Comparison of ENCODE assay signal across 26 mouse cellular contexts in the genomic region with DNA sequence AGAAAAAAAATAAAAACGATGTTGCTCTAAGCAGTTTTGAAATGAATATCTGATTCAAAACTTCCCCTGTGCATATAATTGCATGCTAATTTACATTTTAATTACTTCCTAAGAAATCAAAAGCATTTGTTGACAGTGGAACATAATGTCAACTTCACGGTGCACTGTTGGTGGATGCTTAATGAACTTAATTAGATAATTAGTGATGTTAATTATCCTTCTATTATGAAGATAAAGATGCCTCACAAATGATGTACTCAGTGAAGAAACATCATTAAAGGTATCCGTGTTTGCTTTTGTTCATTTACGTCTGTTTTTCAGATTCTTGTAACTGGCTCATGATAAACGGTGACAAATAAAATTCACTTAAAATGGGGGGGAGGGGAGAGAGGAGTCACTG.
"Had no signal": no experiment of that assay in that cellular context is flagged by ENCODE, and none has a peak within 500 bp of the region (broad histone marks: within the 10 kb centered on the region; RNA-seq: fewer than 3 reads in every experiment).

No protein-coding gene starts in this region.

- H3K27ac ChIP-seq: heart, adult 2 months; heart, embryonic 13.5 days; heart, embryonic 15.5 days; hindbrain, embryonic 15.5 days; hindbrain, postnatal 0 days; kidney, embryonic 15.5 days; kidney, postnatal 0 days; limb, embryonic 13.5 days; limb, embryonic 15.5 days; liver, embryonic 13.5 days; liver, embryonic 15.5 days had no signal

- H3K4me3 ChIP-seq: heart, adult 2 months; heart, embryonic 13.5 days; heart, embryonic 15.5 days; hindbrain, embryonic 15.5 days; kidney, embryonic 15.5 days; limb, embryonic 13.5 days; limb, embryonic 15.5 days; liver, embryonic 13.5 days; liver, embryonic 15.5 days had no signal

- H3K4me2 ChIP-seq: heart, embryonic 11.5 days; heart, embryonic 13.5 days; heart, embryonic 15.5 days; hindbrain, embryonic 15.5 days; kidney, embryonic 15.5 days; limb, embryonic 13.5 days; limb, embryonic 15.5 days; liver, embryonic 11.5 days; liver, embryonic 13.5 days; liver, embryonic 15.5 days had no signal

- H3K9me3 ChIP-seq: heart, embryonic 13.5 days; heart, embryonic 15.5 days; hindbrain, embryonic 15.5 days; kidney, embryonic 15.5 days; limb, embryonic 13.5 days; limb, embryonic 15.5 days; liver, embryonic 13.5 days; liver, embryonic 15.5 days had no signal

- DNase-seq: gastrocnemius, postnatal 14 days; gastrocnemius, postnatal 36 days; heart, adult 2 months; heart, postnatal 14 days; heart, postnatal 36 days; kidney, adult 11 months; kidney, adult 2 months; kidney, adult 9 months; kidney, postnatal 14 days; kidney, postnatal 36 days; layer of hippocampus, adult 9-11 months; layer of hippocampus, postnatal 36 days; left cerebral cortex, postnatal 4 days; liver, embryonic 13.5 days had no signal

- H3K36me3 ChIP-seq: heart, embryonic 13.5 days; heart, embryonic 15.5 days; hindbrain, embryonic 15.5 days; kidney, embryonic 15.5 days; limb, embryonic 13.5 days; limb, embryonic 15.5 days; liver, embryonic 13.5 days; liver, embryonic 15.5 days had no signal

- H3K9ac ChIP-seq: heart, embryonic 13.5 days; heart, embryonic 15.5 days; hindbrain, embryonic 15.5 days; kidney, embryonic 15.5 days; limb, embryonic 13.5 days; limb, embryonic 15.5 days; liver, embryonic 13.5 days; liver, embryonic 15.5 days had no signal

- H3K27me3 ChIP-seq: heart, embryonic 15.5 days; hindbrain, embryonic 15.5 days; kidney, embryonic 15.5 days; limb, embryonic 13.5 days; limb, embryonic 15.5 days; liver, embryonic 13.5 days; liver, embryonic 15.5 days had no signal

- H3K4me1 ChIP-seq: heart, embryonic 13.5 days; heart, embryonic 15.5 days; hindbrain, embryonic 15.5 days; kidney, embryonic 15.5 days; limb, embryonic 13.5 days; limb, embryonic 15.5 days; liver, embryonic 13.5 days; liver, embryonic 15.5 days had no signal

- ATAC-seq: hindbrain, postnatal 0 days; intestine, embryonic 16.5 days had no signal
